Mouse (Mus musculus): ENCODE data around the gene Zranb1.

The Zranb1 gene

GRCm38 (mm10) chr7:132930850-132931559, at the start of gene Zranb1:
Zranb1 (plus strand) TSS chr7:132931142.
- DNase-seq: peak; percentile 99

GRCm38 (mm10) chr7:132882343-132882742, 48.6 kb upstream of the Zranb1 start:
- no peak for DNase-seq

GRCm38 (mm10) chr7:132884031-132884430, 46.9 kb upstream of the Zranb1 start:
- DNase-seq: peak; percentile 34

GRCm38 (mm10) chr7:132887019-132887804, 43.7 kb upstream of the Zranb1 start:
- no peak for DNase-seq

GRCm38 (mm10) chr7:132888052-132888451, 42.9 kb upstream of the Zranb1 start:
- no peak for DNase-seq

- DNase-seq: no peak
Measured at GRCm38 (mm10) chr7:132888518-132889249, 42.3 kb upstream of the Zranb1 start.

GRCm38 (mm10) chr7:132889691-132890090, 41.3 kb upstream of the Zranb1 start:
- no peak for DNase-seq

- DNase-seq: no peak
Measured at GRCm38 (mm10) chr7:132890201-132890600, 40.7 kb upstream of the Zranb1 start.

GRCm38 (mm10) chr7:132891561-132892310, 39.2 kb upstream of the Zranb1 start:
- DNase-seq: peak; percentile 82 to 86

GRCm38 (mm10) chr7:132892311-132892661, 38.7 kb upstream of the Zranb1 start:
- peak; percentile 85 to 89 for DNase-seq

- no peak for DNase-seq
Measured at GRCm38 (mm10) chr7:132892806-132893205, 38.1 kb upstream of the Zranb1 start.

- DNase-seq: no peak
Measured at GRCm38 (mm10) chr7:132893336-132893735, 37.6 kb upstream of the Zranb1 start.

- DNase-seq: peak; percentile 60 to 68
Measured at GRCm38 (mm10) chr7:132894841-132895555, 35.9 kb upstream of the Zranb1 start.

- DNase-seq: peak in 1 of 2 experiments; percentile 16
Measured at GRCm38 (mm10) chr7:132896206-132896815, 34.6 kb upstream of the Zranb1 start.

GRCm38 (mm10) chr7:132897258-132897657, 33.7 kb upstream of the Zranb1 start:
- DNase-seq: no peak

- peak; percentile 34 to 41 for DNase-seq
Measured at GRCm38 (mm10) chr7:132898234-132898633, 32.7 kb upstream of the Zranb1 start.

- DNase-seq: no peak
Measured at GRCm38 (mm10) chr7:132900826-132901531, 30.0 kb upstream of the Zranb1 start.

- DNase-seq: no peak
Measured at GRCm38 (mm10) chr7:132903796-132904195, 27.1 kb upstream of the Zranb1 start.

- DNase-seq: peak in 1 of 2 experiments; percentile 14
Measured at GRCm38 (mm10) chr7:132921971-132922370, 9.0 kb upstream of the Zranb1 start.

GRCm38 (mm10) chr7:132925227-132925626, 5.7 kb upstream of the Zranb1 start:
- no peak for DNase-seq

GRCm38 (mm10) chr7:132927201-132927600, 3.7 kb upstream of the Zranb1 start:
- DNase-seq: no peak

Measured in cerebellum, postnatal 36 days (tissue).